Mouse (Mus musculus) B cell, adult 67 days (primary cell): Measurements from ENCODE around the gene Cldn34c2. TPM values are rescaled to one million over a fixed set of nuclear protein-coding genes. Genes with fewer than 3 reads are reported as not detected.

Experiments used
- total RNA-seq, 2 experiments: library from RNA; stranded (reverse); gene quantifications; 4 replicates each; pipeline ENCODE4 v1.2.4; 2023

The Cldn34c2 gene
- total RNA-seq, result 1 to 10 TPM in 1 of 2 experiments, not detected in 1; 1.3 TPM

GRCm38 (mm10) chrX:123581400-123581799, at the start of gene Cldn34c2:
Gene Cldn34c2, plus strand, starts transcription at chrX:123581700.

Other genes starting within 250 kb of the Cldn34c2 start
- gene Gm17467, start 123.1 kb downstream of the Cldn34c2 start, total RNA-seq, result not detected
- gene Cldn34c3, start 212.0 kb downstream of the Cldn34c2 start, total RNA-seq, result not detected